9 mouse cellular contexts compared by ENCODE assay signal in the genomic region with DNA sequence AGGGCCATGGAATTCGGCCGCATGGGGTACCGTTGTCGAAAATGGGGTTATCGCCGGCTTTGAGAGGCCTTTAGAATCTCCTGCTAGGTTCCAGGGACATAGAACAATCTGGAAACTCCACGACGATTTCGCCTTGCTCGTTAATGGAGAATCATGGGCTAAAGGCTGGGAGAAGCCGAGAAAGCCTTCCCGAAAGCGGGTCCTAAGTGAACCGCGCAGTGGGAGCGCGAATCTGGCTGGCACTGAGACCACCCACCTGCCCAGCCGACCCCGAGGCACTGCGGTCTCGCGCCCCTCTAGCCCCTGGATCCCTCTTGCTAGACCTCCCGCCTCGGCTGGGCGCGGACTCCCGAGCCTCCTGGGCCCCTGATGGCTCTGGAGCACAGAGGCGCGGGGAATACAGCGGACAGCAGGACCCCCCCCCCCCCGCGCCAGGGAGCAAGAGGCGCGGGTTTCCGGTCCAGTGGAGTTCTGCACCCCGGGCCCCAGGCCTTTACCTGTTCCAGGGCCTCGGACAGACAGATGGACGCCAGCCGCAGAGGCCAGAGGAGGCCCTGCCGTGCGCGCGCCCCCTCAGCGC. TPM values are rescaled to one million over a fixed set of nuclear protein-coding genes. Genes with fewer than 3 reads are reported as not detected.
DNase-seq lines count a peak whose midpoint lies in the region; ATAC-seq and TF ChIP-seq lines count a peak whose summit lies in the region.
"Had no signal": no experiment of that assay in that cellular context is flagged by ENCODE, and none has a peak within 500 bp of the region (broad histone marks: within the 10 kb centered on the region; RNA-seq: fewer than 3 reads in every experiment).

No protein-coding gene starts in this region.

- peak overlapping the region; percentile 61 for H3K27ac ChIP-seq in layer of hippocampus, adult 2 months
- H3K27ac ChIP-seq in embryonic facial prominence, embryonic 14.5 days (replicated peaks; ENCODE audit: low read depth, low read length), result peak overlapping the region; percentile 76
- no peak overlapping the region for H3K27ac ChIP-seq in neural tube, embryonic 15.5 days (replicated peaks)
- H3K27ac ChIP-seq: macrophage had no signal

- peak overlapping the region; percentile 66 for H3K9ac ChIP-seq in embryonic facial prominence, embryonic 14.5 days (ENCODE audit: low read depth, low read length)
- no peak overlapping the region for H3K9ac ChIP-seq in neural tube, embryonic 15.5 days (replicated peaks)

- peaks cover 98% of the 10 kb centered on the region for H3K27me3 ChIP-seq in embryonic facial prominence, embryonic 14.5 days (replicated peaks; ENCODE audit: control insufficient read depth, insufficient read depth, low read length)
- peaks cover 98% of the 10 kb centered on the region for H3K27me3 ChIP-seq in neural tube, embryonic 15.5 days (replicated peaks)

- H3K4me1 ChIP-seq in embryonic facial prominence, embryonic 14.5 days (ENCODE audit: control insufficient read depth, insufficient read depth, low read length), result peaks cover 16% of the 10 kb centered on the region
- H3K4me1 ChIP-seq in neural tube, embryonic 15.5 days, result peaks cover 47% of the 10 kb centered on the region

- no peaks in the 10 kb centered on the region for H3K36me3 ChIP-seq in embryonic facial prominence, embryonic 14.5 days (ENCODE audit: control insufficient read depth, insufficient read depth, low read length)
- no peaks in the 10 kb centered on the region for H3K36me3 ChIP-seq in neural tube, embryonic 15.5 days

- no peaks in the 10 kb centered on the region for H3K9me3 ChIP-seq in embryonic facial prominence, embryonic 14.5 days (ENCODE audit: control insufficient read depth, low read length)
- H3K9me3 ChIP-seq in neural tube, embryonic 15.5 days (replicated peaks), result no peaks in the 10 kb centered on the region

- TF ChIP-seq CTCF in layer of hippocampus, adult 2 months (conservative IDR thresholded peaks at IDR 0.05), result no peak

- WGBS in embryonic facial prominence, embryonic 14.5 days, result under 1% methylated on average over 25 of the region's 44 CpGs
- WGBS in neural tube, embryonic 15.5 days, result under 1% methylated on average over 44 of the region's 44 CpGs

- no peak for ATAC-seq in embryonic facial prominence, embryonic 14.5 days (ENCODE audit: low read depth)
- no peak for ATAC-seq in neural tube, embryonic 15.5 days (ENCODE audit: low FRiP score)
- ATAC-seq in activated CD4-positive, CD25-positive, alpha-beta regulatory T cell, adult 4 months, result no peak
- no peak for ATAC-seq in erythroblast, adult 5-6 weeks (replicated peaks; ENCODE audit: low FRiP score, poor library complexity, severe bottlenecking)

- peak overlapping the region; percentile 34 for H3K4me3 ChIP-seq in layer of hippocampus, adult 2 months
- peak overlapping the region; percentile 51 for H3K4me3 ChIP-seq in embryonic facial prominence, embryonic 14.5 days (ENCODE audit: low read depth, low read length)
- H3K4me3 ChIP-seq in neural tube, embryonic 15.5 days (replicated peaks), result peak overlapping the region; percentile 25

- no peak for DNase-seq in layer of hippocampus, adult 2 months (ENCODE audit: low spot score in 2 of 2)
- DNase-seq in layer of hippocampus, postnatal 14 days (ENCODE audit: low spot score in 2 of 2), result no peak
- no peak for DNase-seq in embryonic facial prominence, embryonic 14.5 days (ENCODE audit: low spot score)
- peak; percentile 24 to 51 for DNase-seq in kidney, postnatal 4 days
- DNase-seq in cerebellum, postnatal 25 days, result no peak

- H3K4me2 ChIP-seq in embryonic facial prominence, embryonic 14.5 days (ENCODE audit: low read depth, low read length), result peak overlapping the region; percentile 77
- H3K4me2 ChIP-seq in neural tube, embryonic 15.5 days, result peak overlapping the region; percentile 49

RNA-seq across cellular contexts. Expression of gene Gata2, which starts 3.1 kb away (rescaled TPM):
- 1 to 10 TPM; 6.8 to 7.7 TPM for total RNA-seq in layer of hippocampus, adult 2 months (2021)
- 1 to 10 TPM; 7.0 to 7.6 TPM for total RNA-seq in layer of hippocampus, postnatal 14 days (2021)
- polyA plus RNA-seq in embryonic facial prominence, embryonic 14.5 days (2014; fragmentation: Nextera tagmentation; extraction: Ambion mirVana), result 27.1 and 31.6 TPM in 2 replicates
- polyA plus RNA-seq in neural tube, embryonic 15.5 days (2015; fragmentation: Nextera tagmentation; extraction: Ambion mirVana), result 7.2 and 14.3 TPM in 2 replicates
- polyA plus RNA-seq in activated CD4-positive, CD25-positive, alpha-beta regulatory T cell, adult 4 months (2017; shearing (Covaris generic)), result not detected
- 3.8 and 9.4 TPM in 2 replicates for total RNA-seq in erythroblast, adult 5-6 weeks (2015; ENCODE audit: low replicate concordance)
- 4.4 and 7.9 TPM in 2 replicates for total RNA-seq in erythroblast, adult 5-6 weeks (2017; ENCODE audit: low replicate concordance)

RNA-seq across cellular contexts. Expression of gene Dnajb8, which starts 25.2 kb away (rescaled TPM):
- total RNA-seq in layer of hippocampus, adult 2 months (2021), result not detected
- total RNA-seq in layer of hippocampus, postnatal 14 days (2021), result not detected
- polyA plus RNA-seq in embryonic facial prominence, embryonic 14.5 days (2014; fragmentation: Nextera tagmentation; extraction: Ambion mirVana), result not detected in 2 replicates
- polyA plus RNA-seq in neural tube, embryonic 15.5 days (2015; fragmentation: Nextera tagmentation; extraction: Ambion mirVana), result not detected in 2 replicates
- polyA plus RNA-seq in activated CD4-positive, CD25-positive, alpha-beta regulatory T cell, adult 4 months (2017; shearing (Covaris generic)), result not detected
- total RNA-seq in erythroblast, adult 5-6 weeks (2015; ENCODE audit: low replicate concordance), result not detected in 2 replicates
- not detected in 2 replicates for total RNA-seq in erythroblast, adult 5-6 weeks (2017; ENCODE audit: low replicate concordance)
- polyA plus RNA-seq: macrophage had no signal

Comparison
In these comparisons a context has a peak if more than half of its experiments do, and no peak if none do; other contexts are left out.
1. DNase-seq: peak in kidney, postnatal 4 days (2 of 2); none in layer of hippocampus, adult 2 months (0 of 2), layer of hippocampus, postnatal 14 days (0 of 2), embryonic facial prominence, embryonic 14.5 days (single experiment) and cerebellum, postnatal 25 days (0 of 2).
2. Peak in every context shown above with its lines, with median percentiles within 50 percentile points of each other: H3K4me3 ChIP-seq.